Mouse (Mus musculus): Measurements from ENCODE around the gene Gm20388. TPM values are rescaled to one million over a fixed set of nuclear protein-coding genes. Genes with fewer than 3 reads are reported as not detected.
A peak's percentile ranks its signal among the peaks of the same experiment; 100 is the strongest.

Gene Gm20388
- polyA plus RNA-seq, 1 experiment from 2014 or later, result 7.4 TPM

DNA sequence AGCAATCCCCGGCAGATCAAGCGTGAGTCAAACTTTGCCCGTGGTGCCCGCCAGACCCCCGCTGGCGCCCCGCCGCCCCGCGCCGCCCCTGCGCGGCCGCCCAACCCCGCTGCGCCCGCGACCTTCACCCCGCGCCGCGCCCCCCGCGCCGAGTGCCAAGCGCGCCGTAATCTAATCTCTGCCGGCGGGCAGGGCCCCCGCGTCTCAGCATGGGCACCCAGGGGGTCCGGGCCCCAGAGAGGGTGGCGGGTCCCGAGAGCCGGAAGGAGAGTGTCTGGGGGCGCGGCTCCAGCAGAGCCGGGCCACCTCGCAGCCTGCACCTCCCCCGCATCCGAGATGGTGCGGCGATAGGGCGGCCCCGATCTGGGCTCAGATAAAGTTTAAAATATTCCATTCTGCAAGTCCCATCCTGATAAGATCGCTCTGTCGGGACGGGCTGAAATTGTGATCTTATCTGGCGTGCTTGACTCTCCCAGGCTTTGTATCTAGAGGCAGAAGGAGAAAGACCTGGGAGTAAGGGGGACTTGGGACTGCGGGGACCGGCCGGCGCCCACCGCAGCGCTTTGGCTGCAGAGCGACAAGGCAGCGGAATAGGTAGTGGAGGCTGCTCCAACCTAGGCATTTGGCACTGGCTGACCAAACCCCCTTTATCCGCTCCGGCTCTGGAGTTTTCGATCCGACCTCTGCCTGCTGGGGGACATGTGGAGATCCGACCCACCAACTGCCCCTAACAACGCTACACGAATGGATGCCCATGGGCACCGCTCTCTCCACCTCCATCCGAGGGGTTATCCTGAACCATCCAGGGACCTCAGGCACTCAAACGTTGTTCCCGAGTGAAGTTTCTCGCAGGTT is 2372.1 kb downstream of the Gm20388 start:
- Histone ChIP-seq H3K27me3 (peaks cover 33% of the 10 kb centered on the region), H3K36me3 (no peaks in the 10 kb centered on the region), H3K27ac (peak overlapping the region; percentile 90), H3K4me3 (replicated peaks) (peak overlapping the region; percentile 84), H3K4me1 (peaks cover 66% of the 10 kb centered on the region), H3K9ac (peak overlapping the region; percentile 67), H3K9me3 (replicated peaks) (no peaks in the 10 kb centered on the region), H3K4me2 (peak overlapping the region; percentile 97)
- 1% methylated on average over 56 of the region's 70 CpGs for WGBS
- ATAC-seq (replicated peaks; ENCODE audit: low FRiP score), result no peak

DNA sequence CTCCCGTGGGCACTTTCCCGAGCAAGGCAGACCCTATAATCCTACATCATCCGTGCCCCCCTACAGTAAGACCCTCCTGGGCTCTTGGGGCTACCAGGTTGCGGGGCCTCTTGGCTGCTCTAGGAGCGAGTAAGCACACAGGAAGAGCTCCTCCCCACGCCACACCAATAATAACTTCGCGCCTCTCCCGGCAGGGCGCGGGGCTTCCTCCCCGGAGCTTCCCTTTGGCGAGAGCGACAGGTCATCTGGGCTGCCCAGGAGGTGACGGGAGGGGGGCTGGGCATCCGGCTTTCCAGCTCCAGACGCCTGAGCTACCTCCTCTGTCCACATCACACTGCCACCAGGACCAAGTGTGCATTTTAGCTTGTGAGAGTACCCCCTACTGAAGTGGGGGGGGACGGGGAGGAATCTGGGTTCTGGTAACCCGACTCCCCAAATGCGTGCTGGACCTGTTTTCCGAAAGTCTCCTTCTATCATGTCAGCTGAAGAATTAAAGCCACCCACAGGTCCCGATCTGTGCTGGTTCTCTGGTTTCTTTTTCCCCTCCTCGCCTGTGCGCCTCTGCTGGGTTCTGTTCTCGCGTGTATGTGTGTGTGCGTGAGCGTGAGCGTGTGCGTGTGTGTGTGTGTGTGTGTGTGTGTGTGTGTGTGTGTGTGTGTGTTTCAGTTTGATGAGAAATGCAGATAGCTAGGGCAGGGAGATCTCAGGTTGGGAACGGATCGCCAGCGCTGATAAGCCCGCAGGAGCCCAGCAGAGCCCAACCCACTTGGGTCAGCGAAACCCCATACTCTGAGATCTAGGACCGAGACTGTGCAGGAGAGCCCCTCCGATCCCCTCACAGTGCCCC is 2372.9 kb downstream of the Gm20388 start:
- Histone ChIP-seq H3K9me3 (replicated peaks) (no peaks in the 10 kb centered on the region), H3K36me3 (no peaks in the 10 kb centered on the region), H3K4me2 (peak overlapping the region; percentile 97), H3K27ac (peak overlapping the region; percentile 90), H3K9ac (peak overlapping the region; percentile 67), H3K27me3 (peaks cover 30% of the 10 kb centered on the region), H3K4me3 (replicated peaks) (peak overlapping the region; percentile 84), H3K4me1 (peaks cover 71% of the 10 kb centered on the region)
- WGBS, result under 1% methylated on average over 37 of the region's 37 CpGs
- no peak for ATAC-seq (replicated peaks; ENCODE audit: low FRiP score)

DNA sequence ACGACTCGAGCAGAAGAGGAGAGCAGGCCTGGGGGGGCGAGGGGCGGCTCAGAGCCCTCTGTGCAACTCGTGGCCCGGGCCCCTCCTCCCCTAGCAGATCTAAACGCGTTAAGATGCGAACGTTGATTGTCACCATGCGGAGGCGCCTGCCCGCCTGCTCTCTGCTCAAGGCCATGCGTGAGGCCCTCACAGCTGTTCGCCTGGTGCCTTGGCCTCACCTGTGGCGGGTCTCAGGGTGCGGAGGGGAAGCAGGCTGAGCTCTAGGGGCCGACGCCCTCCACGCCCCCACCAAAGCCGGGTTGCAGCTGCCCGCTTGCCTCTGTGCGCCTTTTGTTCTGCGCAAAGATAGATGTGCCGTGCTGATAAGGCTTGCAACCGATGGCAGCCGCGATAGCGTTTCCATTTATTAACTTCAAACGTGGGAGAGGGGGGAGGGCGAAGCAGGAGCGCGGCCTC is 2373.6 kb downstream of the Gm20388 start:
- peaks cover 72% of the 10 kb centered on the region for H3K4me1 ChIP-seq
- WGBS, result under 1% methylated on average over 33 of the region's 33 CpGs
- peak overlapping the region; percentile 67 for H3K9ac ChIP-seq
- H3K36me3 ChIP-seq, result no peaks in the 10 kb centered on the region
- H3K27ac ChIP-seq, result peak overlapping the region; percentile 90
- H3K4me3 ChIP-seq (replicated peaks), result peak overlapping the region; percentile 84
- H3K4me2 ChIP-seq, result peak overlapping the region; percentile 97
- H3K27me3 ChIP-seq, result peaks cover 24% of the 10 kb centered on the region
- H3K9me3 ChIP-seq (replicated peaks), result no peaks in the 10 kb centered on the region
- no peak for ATAC-seq (replicated peaks; ENCODE audit: low FRiP score)

DNA sequence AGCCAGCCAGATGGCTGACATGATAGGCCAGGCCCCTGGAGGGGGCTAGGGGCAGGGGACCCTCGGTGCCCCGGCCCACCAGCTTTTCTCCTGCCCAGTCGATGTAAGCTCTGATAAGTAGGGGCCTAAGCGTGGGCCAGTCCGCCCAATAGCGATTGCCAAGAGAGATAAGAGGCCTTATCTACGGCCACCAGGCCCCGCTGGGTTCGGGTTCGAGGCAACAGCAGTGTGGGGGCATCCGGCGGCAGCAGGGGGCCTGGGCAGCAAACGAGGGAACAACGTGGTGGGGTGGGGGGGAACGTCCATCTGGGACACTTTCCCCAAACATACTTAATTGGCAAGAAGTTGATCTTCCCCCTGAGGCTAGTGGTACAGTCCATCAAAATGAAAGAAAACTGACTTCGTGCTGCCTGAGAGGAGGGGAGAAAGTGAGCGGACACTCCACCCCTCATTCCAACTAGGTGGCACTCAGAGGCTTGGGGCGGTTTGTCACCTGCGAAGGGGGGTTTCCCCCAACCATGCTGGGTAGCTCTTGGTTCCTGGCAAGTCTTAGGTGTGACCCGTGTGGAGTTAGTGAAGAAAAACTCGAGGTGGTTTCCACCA is 2374.1 kb downstream of the Gm20388 start:
- H3K9ac ChIP-seq, result peak overlapping the region; percentile 67
- no peaks in the 10 kb centered on the region for H3K9me3 ChIP-seq (replicated peaks)
- peak overlapping the region; percentile 97 for H3K4me2 ChIP-seq
- ATAC-seq (replicated peaks; ENCODE audit: low FRiP score), result no peak
- peaks cover 72% of the 10 kb centered on the region for H3K4me1 ChIP-seq
- H3K27ac ChIP-seq, result peak overlapping the region; percentile 90
- 5% methylated on average over 21 of the region's 21 CpGs for WGBS
- no peaks in the 10 kb centered on the region for H3K36me3 ChIP-seq
- peaks cover 21% of the 10 kb centered on the region for H3K27me3 ChIP-seq
- peak overlapping the region; percentile 84 for H3K4me3 ChIP-seq (replicated peaks)

DNA sequence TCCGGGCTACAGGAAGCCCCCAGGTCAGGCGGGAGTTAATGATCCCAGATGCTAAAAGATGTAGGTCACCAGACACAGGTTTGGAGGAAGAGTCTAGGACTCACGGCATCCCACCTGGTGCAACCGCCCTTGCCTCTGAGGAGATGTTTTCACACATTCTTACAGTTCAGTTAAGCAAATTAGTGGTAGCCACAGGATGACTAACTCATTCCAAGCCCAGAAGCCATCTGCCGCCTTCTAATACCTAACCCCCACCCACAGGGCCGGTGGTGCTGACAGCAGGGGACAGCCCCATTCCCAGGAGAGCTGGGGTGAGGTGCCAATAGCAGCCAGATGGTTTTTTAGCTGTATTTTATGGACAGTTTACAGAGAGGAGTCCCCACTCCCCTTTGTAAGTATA is 2375.1 kb downstream of the Gm20388 start:
- H3K4me2 ChIP-seq, result peak overlapping the region; percentile 97; the same call in 1 of the 2 replicates
- no peak overlapping the region for H3K9ac ChIP-seq
- H3K27me3 ChIP-seq, result peaks cover 21% of the 10 kb centered on the region
- H3K4me1 ChIP-seq, result peaks cover 71% of the 10 kb centered on the region
- H3K9me3 ChIP-seq (replicated peaks), result no peaks in the 10 kb centered on the region
- H3K27ac ChIP-seq, result 0 out of 2 replicates have a peak overlapping the region, but pooled peaks have one; percentile 22
- 54% methylated on average over 6 of the region's 6 CpGs for WGBS
- no peak for ATAC-seq (replicated peaks; ENCODE audit: low FRiP score)
- no peaks in the 10 kb centered on the region for H3K36me3 ChIP-seq
- no peak overlapping the region for H3K4me3 ChIP-seq (replicated peaks)

DNA sequence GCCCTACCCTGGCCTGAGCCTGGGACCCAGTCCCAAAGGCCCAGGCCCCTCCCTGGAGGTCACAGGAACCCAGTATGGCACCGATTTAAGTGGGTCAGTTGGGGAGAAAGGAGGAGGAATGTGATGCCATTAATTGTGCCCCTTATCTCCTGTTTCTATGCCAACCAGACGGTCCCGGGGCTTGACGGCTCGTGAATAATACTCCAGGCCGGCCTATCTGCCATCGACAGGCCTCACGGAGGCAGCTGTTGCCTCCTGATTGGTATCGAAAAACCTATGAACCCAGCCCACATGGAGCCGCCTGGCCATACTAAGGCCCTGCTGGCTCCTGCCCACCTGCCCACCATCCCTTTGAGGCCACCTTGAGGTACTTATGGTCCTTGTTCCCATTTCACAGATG is 2376.3 kb downstream of the Gm20388 start:
- 76% methylated on average over 10 of the region's 10 CpGs for WGBS
- Histone ChIP-seq H3K4me3 (replicated peaks) (no peak overlapping the region), H3K36me3 (no peaks in the 10 kb centered on the region), H3K4me1 (peaks cover 78% of the 10 kb centered on the region), H3K27ac (no peak overlapping the region), H3K9ac (no peak overlapping the region), H3K9me3 (replicated peaks) (no peaks in the 10 kb centered on the region), H3K27me3 (peaks cover 21% of the 10 kb centered on the region), H3K4me2 (no peak overlapping the region)
- no peak for ATAC-seq (replicated peaks; ENCODE audit: low FRiP score)

DNA sequence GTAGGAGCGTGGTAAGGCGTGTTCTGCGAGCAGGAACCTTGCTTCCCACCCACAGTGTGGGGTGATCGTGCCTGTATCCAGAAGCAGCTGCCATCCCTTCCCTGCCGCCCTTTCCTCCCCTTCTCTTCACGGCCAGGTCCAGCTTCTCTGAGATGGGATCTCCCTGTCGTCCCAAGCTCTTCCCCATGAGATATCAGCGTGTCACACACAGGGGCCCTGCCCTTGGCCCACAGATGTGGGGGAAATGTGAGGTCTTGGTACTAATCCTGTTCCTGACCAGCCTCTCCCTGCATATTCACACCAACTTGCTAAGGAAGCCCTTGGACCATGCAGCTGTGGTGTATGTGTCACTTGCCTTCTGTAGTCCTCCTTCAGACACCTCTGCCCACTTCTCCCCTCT is 2377.1 kb downstream of the Gm20388 start:
- Histone ChIP-seq H3K27me3 (peaks cover 21% of the 10 kb centered on the region), H3K4me1 (peaks cover 74% of the 10 kb centered on the region), H3K9me3 (replicated peaks) (no peaks in the 10 kb centered on the region), H3K36me3 (no peaks in the 10 kb centered on the region), H3K4me3 (replicated peaks) (no peak overlapping the region), H3K9ac (no peak overlapping the region), H3K4me2 (no peak overlapping the region), H3K27ac (no peak overlapping the region)
- WGBS, result 77% methylated on average over 8 of the region's 8 CpGs
- no peak for ATAC-seq (replicated peaks; ENCODE audit: low FRiP score)

DNA sequence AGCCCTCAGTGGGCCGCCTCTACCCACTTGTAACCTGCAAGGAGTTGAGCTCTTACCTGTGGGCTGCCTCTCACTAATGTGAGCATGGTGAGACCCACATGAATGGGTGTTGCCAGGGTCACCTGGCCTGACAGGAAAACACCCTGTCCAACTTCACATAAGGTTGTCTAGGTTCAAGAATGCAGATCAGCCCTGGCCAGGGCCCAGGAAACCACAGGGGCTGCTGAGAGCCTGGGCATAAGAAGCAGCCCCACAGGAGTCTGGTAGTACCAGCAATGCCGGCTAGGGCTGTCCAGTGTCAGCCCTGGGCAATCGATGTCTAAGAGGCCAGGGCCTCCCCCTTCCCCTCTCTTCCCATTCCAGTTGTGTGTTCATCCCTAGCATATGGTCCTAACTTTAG is 2377.7 kb downstream of the Gm20388 start:
- H3K27me3 ChIP-seq, result peaks cover 17% of the 10 kb centered on the region
- no peak overlapping the region for H3K27ac ChIP-seq
- WGBS, result 77% methylated on average over 3 of the region's 3 CpGs
- no peak for ATAC-seq (replicated peaks; ENCODE audit: low FRiP score)
- no peak overlapping the region for H3K4me3 ChIP-seq (replicated peaks)
- no peaks in the 10 kb centered on the region for H3K36me3 ChIP-seq
- no peak overlapping the region for H3K4me2 ChIP-seq
- H3K4me1 ChIP-seq, result peaks cover 74% of the 10 kb centered on the region
- H3K9me3 ChIP-seq (replicated peaks), result no peaks in the 10 kb centered on the region
- no peak overlapping the region for H3K9ac ChIP-seq

DNA sequence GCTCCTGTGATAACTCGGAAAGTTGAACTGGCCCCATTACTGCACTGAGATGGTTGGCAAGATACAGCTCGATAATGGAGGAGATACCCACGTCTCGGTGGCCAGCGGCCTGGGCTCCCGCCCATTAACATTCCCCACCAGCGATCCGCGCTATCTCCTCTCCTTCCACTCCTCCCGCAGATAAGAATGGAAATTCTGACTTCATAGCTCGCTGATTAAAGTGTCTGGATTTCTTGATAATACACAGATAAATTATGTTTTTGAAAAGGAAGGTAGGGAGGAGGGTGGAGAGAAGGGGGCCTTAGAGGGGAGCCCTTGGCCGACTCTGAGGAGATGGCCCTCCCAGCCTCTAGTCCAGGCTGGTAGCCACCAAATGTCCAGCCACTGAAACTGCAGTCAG is 2380.4 kb downstream of the Gm20388 start:
- no peak overlapping the region for H3K4me2 ChIP-seq
- H3K27me3 ChIP-seq, result no peaks in the 10 kb centered on the region
- ATAC-seq (replicated peaks; ENCODE audit: low FRiP score), result no peak
- peaks cover 74% of the 10 kb centered on the region for H3K4me1 ChIP-seq
- no peaks in the 10 kb centered on the region for H3K9me3 ChIP-seq (replicated peaks)
- 53% methylated on average over 12 of the region's 12 CpGs for WGBS
- H3K9ac ChIP-seq, result no peak overlapping the region
- no peaks in the 10 kb centered on the region for H3K36me3 ChIP-seq
- H3K27ac ChIP-seq, result no peak overlapping the region
- no peak overlapping the region for H3K4me3 ChIP-seq (replicated peaks)

DNA sequence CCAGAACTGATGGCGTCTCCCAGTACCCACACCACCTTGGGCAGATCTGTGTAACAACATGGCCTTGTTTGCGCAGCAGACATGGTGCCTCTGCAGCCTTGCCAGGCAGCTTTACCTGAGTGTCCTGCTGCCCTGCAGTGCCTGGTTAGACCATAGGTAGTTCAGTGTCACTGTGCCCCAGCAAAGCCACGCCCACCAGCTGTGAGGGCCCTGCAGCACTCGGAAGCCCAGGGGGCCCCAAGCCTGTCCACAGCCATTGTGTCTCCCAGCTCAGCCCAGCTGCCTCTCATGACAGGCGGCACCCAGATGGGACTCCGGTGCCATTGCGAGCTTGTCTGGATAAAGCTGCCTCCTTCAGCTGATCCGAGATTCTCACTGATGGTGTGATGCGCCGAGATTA is 2380.9 kb downstream of the Gm20388 start:
- WGBS, result 62% methylated on average over 10 of the region's 10 CpGs
- Histone ChIP-seq H3K9ac (no peak overlapping the region), H3K27ac (no peak overlapping the region), H3K4me1 (peaks cover 74% of the 10 kb centered on the region), H3K9me3 (replicated peaks) (no peaks in the 10 kb centered on the region), H3K36me3 (no peaks in the 10 kb centered on the region), H3K4me3 (replicated peaks) (no peak overlapping the region), H3K4me2 (no peak overlapping the region), H3K27me3 (no peaks in the 10 kb centered on the region)
- no peak for ATAC-seq (replicated peaks; ENCODE audit: low FRiP score)

DNA sequence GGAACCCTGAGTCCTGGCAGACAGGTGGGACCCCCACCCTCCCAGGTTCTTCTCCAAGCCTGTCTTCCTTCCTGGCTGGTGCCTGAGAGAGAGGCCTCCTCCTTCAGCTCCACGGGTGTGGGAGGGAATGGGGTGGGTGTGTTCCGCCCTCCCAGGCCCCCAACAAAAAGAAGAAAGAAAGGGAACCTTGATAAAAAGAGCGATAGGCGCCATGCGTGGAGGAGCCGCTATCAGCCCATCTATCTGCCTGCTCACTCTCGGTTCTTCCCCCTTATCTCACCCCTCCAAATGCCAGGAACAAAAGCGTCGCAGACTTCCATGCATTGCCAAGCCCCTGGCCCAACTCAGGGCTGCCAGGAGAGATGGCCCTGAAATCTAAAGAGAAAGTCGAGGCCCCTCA is 2382.8 kb downstream of the Gm20388 start:
- 58% methylated on average over 10 of the region's 10 CpGs for WGBS
- Histone ChIP-seq H3K9ac (no peak overlapping the region), H3K4me1 (peaks cover 78% of the 10 kb centered on the region), H3K27me3 (no peaks in the 10 kb centered on the region), H3K4me2 (no peak overlapping the region), H3K36me3 (no peaks in the 10 kb centered on the region), H3K4me3 (replicated peaks) (no peak overlapping the region), H3K27ac (peak overlapping the region; percentile 80; the same call in 1 of the 2 replicates), H3K9me3 (replicated peaks) (no peaks in the 10 kb centered on the region)
- no peak for ATAC-seq (replicated peaks; ENCODE audit: low FRiP score)
